In the genomic region with DNA sequence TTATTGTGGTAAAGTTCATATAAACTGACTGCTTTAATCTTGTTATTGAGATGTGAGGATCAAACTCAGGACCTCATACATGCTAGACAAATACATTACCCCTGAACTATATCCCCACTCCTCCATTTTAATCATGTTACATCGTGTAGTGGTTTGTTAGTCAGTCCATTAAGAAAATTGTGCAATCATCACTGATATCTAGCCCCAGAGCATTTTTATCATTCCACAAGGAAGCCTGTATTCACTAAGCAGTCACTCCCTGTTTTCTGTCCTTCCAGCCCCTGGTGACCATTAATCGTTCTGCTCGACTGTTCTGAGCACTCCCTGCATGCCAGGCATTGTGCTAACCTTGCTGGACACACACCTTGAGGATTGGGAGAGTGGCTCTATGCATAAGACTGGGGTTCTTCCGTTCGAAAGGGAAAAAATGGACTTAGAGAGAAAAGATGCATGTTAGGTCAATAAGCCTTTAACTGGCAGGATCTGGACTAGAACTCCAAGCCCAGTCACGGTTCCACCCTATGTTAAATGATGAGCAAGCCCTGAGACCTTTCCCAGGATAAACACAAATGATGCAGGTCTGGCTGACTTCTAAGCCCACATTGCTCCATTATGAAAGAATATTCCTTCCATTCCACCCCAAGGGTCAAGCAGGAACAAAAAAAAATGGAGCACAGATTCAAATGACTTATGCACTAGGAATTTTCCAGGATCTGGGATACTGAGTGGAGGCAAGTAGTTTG, we compare ENCODE assay signal across 28 mouse cellular contexts. TPM values are rescaled to one million over a fixed set of nuclear protein-coding genes. Genes with fewer than 3 reads are reported as not detected.
DNase-seq lines count a peak whose midpoint lies in the region; ATAC-seq and TF ChIP-seq lines count a peak whose summit lies in the region.
"Had no signal": no experiment of that assay in that cellular context is flagged by ENCODE, and none has a peak within 500 bp of the region (broad histone marks: within the 10 kb centered on the region; RNA-seq: fewer than 3 reads in every experiment).

No protein-coding gene starts in this region.

- H3K4me1 ChIP-seq in lung, postnatal 0 days (ENCODE audit: insufficient read depth, low read depth, low read length): peaks cover 4% of the 10 kb centered on the region; the same call in 1 of the 2 replicates
- H3K4me1 ChIP-seq in midbrain, embryonic 13.5 days (replicated peaks): no peaks in the 10 kb centered on the region
- H3K4me1 ChIP-seq in hindbrain, postnatal 0 days (ENCODE audit: insufficient read depth, low read length): no peaks in the 10 kb centered on the region
- H3K4me1 ChIP-seq: forebrain, embryonic 10.5 days; forebrain, embryonic 13.5 days; heart, embryonic 12.5 days; heart, embryonic 15.5 days; hindbrain, embryonic 12.5 days had no signal

- peak; percentile 22; the same call in 1 of the 2 replicates for ATAC-seq in lung, postnatal 0 days
- ATAC-seq in midbrain, embryonic 13.5 days: no peak
- ATAC-seq in hindbrain, postnatal 0 days: no peak
- ATAC-seq: forebrain, embryonic 13.5 days; forebrain, postnatal 0 days; hindbrain, embryonic 16.5 days; inflammation-experienced regulatory T-cells, adult 6 months; intestine, embryonic 16.5 days had no signal

- no peak for TF ChIP-seq CTCF in lung, postnatal 0 days (IDR thresholded peaks at IDR 0.05)
- TF ChIP-seq CTCF in hindbrain, postnatal 0 days (IDR thresholded peaks at IDR 0.05; ENCODE audit: low read depth): no peak

- H3K79me2 ChIP-seq in myocyte (ENCODE audit: control insufficient read depth, insufficient read depth): no peaks in the 10 kb centered on the region

- H3ac ChIP-seq in myocyte (ENCODE audit: control insufficient read depth, insufficient read length): no peak overlapping the region

- WGBS in lung, postnatal 0 days: 52% methylated on average over 6 of the region's 6 CpGs
- WGBS in midbrain, embryonic 13.5 days: 82% methylated on average over 6 of the region's 6 CpGs
- 83% methylated on average over 6 of the region's 6 CpGs for WGBS in hindbrain, postnatal 0 days

- no peak overlapping the region for H3K4me3 ChIP-seq in lung, postnatal 0 days (ENCODE audit: low read depth, low read length)
- H3K4me3 ChIP-seq in myocyte: no peak overlapping the region
- H3K4me3 ChIP-seq in midbrain, embryonic 13.5 days (replicated peaks): no peak overlapping the region
- no peak overlapping the region for H3K4me3 ChIP-seq in hindbrain, postnatal 0 days (ENCODE audit: low read length)
- H3K4me3 ChIP-seq: forebrain, embryonic 10.5 days; forebrain, embryonic 13.5 days; gastrocnemius, adult 2 months; heart, embryonic 12.5 days; heart, embryonic 15.5 days; hindbrain, embryonic 12.5 days had no signal

- no peak overlapping the region for H3K27ac ChIP-seq in lung, postnatal 0 days (ENCODE audit: low read length)
- H3K27ac ChIP-seq in midbrain, embryonic 13.5 days: no peak overlapping the region
- H3K27ac ChIP-seq in hindbrain, postnatal 0 days: no peak overlapping the region
- H3K27ac ChIP-seq: forebrain, embryonic 10.5 days; forebrain, embryonic 13.5 days; gastrocnemius, adult 2 months; heart, embryonic 15.5 days; hindbrain, embryonic 12.5 days had no signal

- H3K9me3 ChIP-seq in lung, postnatal 0 days (ENCODE audit: low read length): no peaks in the 10 kb centered on the region
- H3K9me3 ChIP-seq in midbrain, embryonic 13.5 days: no peaks in the 10 kb centered on the region
- no peaks in the 10 kb centered on the region for H3K9me3 ChIP-seq in hindbrain, postnatal 0 days (ENCODE audit: low read length)
- H3K9me3 ChIP-seq: forebrain, embryonic 10.5 days; forebrain, embryonic 13.5 days; G1E; heart, embryonic 12.5 days; heart, embryonic 15.5 days; hindbrain, embryonic 12.5 days had no signal

- TF ChIP-seq POLR2A in myocyte (IDR thresholded peaks at IDR 0.05; ENCODE audit: insufficient read length, low read depth): no peak

- peak; percentile 21 for DNase-seq in lung, postnatal 0 days (ENCODE audit: low spot score)
- no peak for DNase-seq in lung, postnatal 10 days
- DNase-seq in NIH3T3 (ENCODE audit: low read depth): peak; percentile 63
- no peak for DNase-seq in hindbrain, postnatal 0 days (ENCODE audit: low spot score)
- DNase-seq: adrenal gland, postnatal 10 days; adrenal gland, postnatal 36 days; cerebellum, adult 18-20 months; cerebellum, adult 9-10 months; cerebellum, postnatal 14 days; forebrain, postnatal 0 days; gastrocnemius, adult 2 months; gastrocnemius, postnatal 14 days; heart, adult 11 months; heart, postnatal 10 days; heart, postnatal 4 days; kidney, adult 18-20 months had no signal

- no peak overlapping the region for H3K4me2 ChIP-seq in lung, postnatal 0 days (replicated peaks; ENCODE audit: low read depth, low read length)
- H3K4me2 ChIP-seq in myocyte (ENCODE audit: low read depth): peak overlapping the region; percentile 20
- no peak overlapping the region for H3K4me2 ChIP-seq in midbrain, embryonic 13.5 days (replicated peaks)
- H3K4me2 ChIP-seq in hindbrain, postnatal 0 days (ENCODE audit: low read depth, low read length): no peak overlapping the region
- H3K4me2 ChIP-seq: forebrain, embryonic 13.5 days; heart, embryonic 12.5 days; heart, embryonic 15.5 days; hindbrain, embryonic 12.5 days had no signal

- no peak overlapping the region for H3K9ac ChIP-seq in lung, postnatal 0 days (replicated peaks; ENCODE audit: low read depth)
- no peak overlapping the region for H3K9ac ChIP-seq in midbrain, embryonic 13.5 days (replicated peaks)
- no peak overlapping the region for H3K9ac ChIP-seq in hindbrain, postnatal 0 days (replicated peaks; ENCODE audit: low read length)
- H3K9ac ChIP-seq: forebrain, embryonic 13.5 days; forebrain, postnatal 0 days; heart, embryonic 12.5 days; heart, embryonic 15.5 days; hindbrain, embryonic 12.5 days had no signal

- no peaks in the 10 kb centered on the region for H3K27me3 ChIP-seq in lung, postnatal 0 days (replicated peaks; ENCODE audit: insufficient read depth, low read length)
- no peaks in the 10 kb centered on the region for H3K27me3 ChIP-seq in myocyte (ENCODE audit: control insufficient read depth, insufficient read depth, insufficient read length)
- H3K27me3 ChIP-seq in midbrain, embryonic 13.5 days: no peaks in the 10 kb centered on the region
- H3K27me3 ChIP-seq in hindbrain, postnatal 0 days (ENCODE audit: insufficient read depth, low read length): no peaks in the 10 kb centered on the region
- H3K27me3 ChIP-seq: CH12.LX; forebrain, embryonic 13.5 days; heart, embryonic 15.5 days; hindbrain, embryonic 12.5 days had no signal

- H3K36me3 ChIP-seq in lung, postnatal 0 days (ENCODE audit: insufficient read depth, low read length): no peaks in the 10 kb centered on the region
- H3K36me3 ChIP-seq in myocyte (ENCODE audit: control insufficient read depth, insufficient read depth): no peaks in the 10 kb centered on the region
- no peaks in the 10 kb centered on the region for H3K36me3 ChIP-seq in midbrain, embryonic 13.5 days
- no peaks in the 10 kb centered on the region for H3K36me3 ChIP-seq in hindbrain, postnatal 0 days (ENCODE audit: insufficient read depth, low read length)
- H3K36me3 ChIP-seq: forebrain, embryonic 10.5 days; G1E; heart, embryonic 12.5 days; heart, embryonic 15.5 days; hindbrain, embryonic 12.5 days had no signal

- TF ChIP-seq EP300 in lung, postnatal 0 days (IDR thresholded peaks at IDR 0.05): no peak

TF ChIP-seq in myocyte, 11 proteins besides CTCF, POLR2A, EP300 and RAD21:
- TF ChIP-seq CEBPB (IDR thresholded peaks at IDR 0.05; ENCODE audit: insufficient read depth, poor library complexity, severe bottlenecking): peak; percentile 85
- TF ChIP-seq POLR2AphosphoS2 (IDR thresholded peaks at IDR 0.05; ENCODE audit: insufficient read length, low read depth): no peak
- no peak for TF ChIP-seq MYOG (IDR thresholded peaks at IDR 0.05; ENCODE audit: control insufficient read depth in 1 of 3, insufficient read depth in 1 of 3, insufficient read length in 2 of 3, low read depth in 2 of 3)

RNA-seq across cellular contexts. Expression of a gene that starts 29.7 kb away (rescaled TPM):
- polyA plus RNA-seq in lung, postnatal 0 days (2015; fragmentation: Nextera tagmentation; extraction: Ambion mirVana): 111 and 116 TPM in 2 replicates
- polyA plus RNA-seq in myocyte (2012; fragmentation: generic; extraction: Trizol): 122 TPM
- polyA plus RNA-seq in midbrain, embryonic 13.5 days (2015; fragmentation: Nextera tagmentation; extraction: Ambion mirVana): 2.9 and 3.7 TPM in 2 replicates
- 6.8 and 8.0 TPM in 2 replicates for total RNA-seq in hindbrain, postnatal 0 days (2014; rRNA removed)
- polyA plus RNA-seq in hindbrain, postnatal 0 days (2015; fragmentation: Nextera tagmentation; extraction: Ambion mirVana): 7.5 and 7.9 TPM in 2 replicates

Comparison
In these comparisons a context has a peak if more than half of its experiments do, and no peak if none do; other contexts are left out.
1. DNase-seq: peak in lung, postnatal 0 days (single experiment) and NIH3T3 (single experiment); none in lung, postnatal 10 days (single experiment) and hindbrain, postnatal 0 days (single experiment).
2. RNA of a gene that starts 29.7 kb away (polyA plus RNA-seq): 122 TPM in myocyte (single experiment) and 111 to 116 TPM in lung, postnatal 0 days; 7.5 to 7.9 TPM in hindbrain, postnatal 0 days and 2.9 to 3.7 TPM in midbrain, embryonic 13.5 days; every median in the first group is over 10 times any median in the second.